Mouse (Mus musculus) CD8-positive naive resting alpha-beta T cell, adult 2 months (primary cell): ENCODE results near the gene Cebpb.
A peak's percentile ranks its signal among the peaks of the same experiment; 100 is the strongest.

Source experiments
- DNase-seq, 2 experiments: peaks; one replicate each; pipeline ENCODE4 v3.0.0; 2022; ENCODE audit warnings: low read depth in 2 of 2, low spot score in 2 of 2

Cebpb gene

DNA sequence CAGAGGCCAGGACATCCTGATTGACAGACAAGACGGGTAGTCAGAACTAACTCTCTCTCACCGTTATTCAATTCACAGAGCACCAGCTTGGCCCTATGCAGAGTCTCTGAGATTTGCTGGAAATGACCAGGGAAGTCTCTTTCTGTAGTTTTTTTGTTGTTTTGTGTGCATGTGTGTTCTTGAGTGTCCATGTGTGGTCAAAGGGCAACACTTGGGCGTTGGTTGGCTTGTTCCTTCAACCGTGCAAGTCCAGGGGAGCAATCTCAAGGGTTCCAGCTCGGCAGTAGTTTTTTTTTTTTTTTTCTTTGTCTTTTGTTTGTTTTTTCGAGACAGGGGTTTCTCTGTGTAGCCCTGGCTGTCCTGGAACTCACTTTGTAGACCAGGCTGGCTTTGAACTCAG lies 26.0 kb upstream of the Cebpb start:
- no peak for DNase-seq

DNA sequence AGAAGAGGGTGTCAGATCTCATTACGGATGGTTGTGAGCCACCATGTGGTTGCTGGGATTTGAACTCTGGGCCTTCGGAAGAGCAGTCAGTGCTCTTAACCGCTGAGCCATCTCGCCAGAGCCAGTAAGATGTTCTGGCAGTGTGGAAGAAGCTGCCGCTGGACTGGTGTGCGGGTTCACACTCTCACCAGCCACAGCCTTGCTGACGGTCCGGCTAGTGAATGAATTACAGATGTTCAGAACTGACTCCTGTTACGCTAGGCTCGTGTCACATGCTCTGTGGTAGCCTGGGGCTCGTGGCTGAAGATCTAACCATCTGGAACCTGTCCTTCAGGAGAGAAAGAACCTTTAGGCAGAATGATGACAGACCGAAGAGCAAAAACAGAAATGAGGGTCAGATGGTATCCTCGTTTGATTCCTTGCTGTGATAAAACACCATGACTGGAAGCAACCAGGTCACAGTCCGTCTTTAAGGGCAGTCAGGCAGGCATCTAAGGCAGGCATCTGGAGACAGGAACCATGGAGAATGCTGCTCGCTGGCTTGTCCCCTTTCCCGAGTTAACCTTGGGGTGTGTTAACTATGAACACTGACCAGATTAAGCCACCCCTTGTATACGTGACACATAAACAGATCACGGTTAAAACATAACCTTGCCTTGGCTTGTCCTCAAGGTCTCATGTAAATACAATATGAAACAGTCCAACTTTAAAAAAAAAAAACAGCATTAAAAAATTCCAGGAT lies 22.6 kb upstream of the Cebpb start:
- DNase-seq: no peak

DNA sequence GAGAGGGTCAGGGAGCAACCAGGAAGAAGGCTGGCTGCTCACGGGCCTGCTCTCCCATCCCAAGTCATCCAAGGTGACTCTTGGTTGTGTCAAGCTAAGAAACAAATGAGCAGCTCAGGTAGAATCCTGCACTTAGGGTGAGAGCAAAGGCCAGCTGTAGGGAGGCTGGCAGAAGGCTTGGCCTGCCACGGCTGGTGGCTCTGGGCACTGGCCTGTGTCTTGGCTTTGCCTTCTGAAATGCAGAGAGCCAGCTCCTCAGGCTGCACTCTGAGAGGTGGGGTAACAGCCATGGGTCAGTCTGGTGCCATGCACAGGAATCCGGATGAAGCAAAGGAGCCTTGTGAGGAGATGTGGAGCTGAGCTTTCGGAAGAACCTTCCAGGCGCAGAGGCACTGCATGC lies 20.3 kb upstream of the Cebpb start:
- DNase-seq: no peak

DNA sequence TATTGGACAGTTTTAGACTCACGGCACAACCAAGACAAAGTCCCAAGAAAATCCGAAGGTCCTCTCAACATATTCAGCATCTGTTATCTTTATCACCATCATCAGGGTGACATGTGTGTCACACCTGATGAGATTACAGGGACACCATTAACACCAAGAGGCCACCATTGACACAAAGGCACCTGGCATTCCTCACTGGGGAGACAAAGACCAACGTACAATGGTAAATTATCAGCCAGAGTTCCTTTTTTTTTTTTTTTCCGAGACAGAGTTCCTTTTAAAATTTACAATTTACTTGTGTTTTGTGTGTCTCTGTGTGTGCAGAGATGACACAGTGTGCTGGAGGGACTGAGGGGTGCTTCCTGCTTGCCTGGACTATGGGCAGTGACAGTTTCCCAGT lies 19.3 kb upstream of the Cebpb start:
- no peak for DNase-seq

DNA sequence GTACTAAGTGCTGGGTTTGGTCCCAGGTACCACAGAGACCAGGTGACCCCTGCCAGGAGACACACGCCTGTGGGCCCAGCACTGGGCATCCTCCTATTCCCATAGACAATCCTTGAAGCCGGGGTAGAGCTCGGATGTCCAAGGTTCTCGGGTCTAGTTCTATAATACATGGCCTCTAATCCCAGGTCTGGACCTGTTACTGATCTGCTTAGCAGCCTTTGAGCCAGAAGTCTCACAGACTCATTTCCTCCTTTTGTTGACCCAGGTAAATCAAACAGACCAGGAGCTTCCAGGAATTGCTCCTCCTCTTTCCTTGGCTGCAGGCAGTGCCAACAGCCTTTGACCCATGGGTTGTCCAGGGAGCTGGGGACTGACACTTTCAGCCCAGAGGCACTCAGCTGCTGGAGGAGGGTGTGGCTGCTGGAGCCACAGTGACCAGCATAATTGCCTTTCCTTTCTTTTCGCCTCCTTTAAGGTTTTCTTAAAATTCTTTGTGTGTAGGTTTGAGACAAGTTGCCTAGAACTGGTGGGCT lies 17.5 kb upstream of the Cebpb start:
- DNase-seq: no peak

DNA sequence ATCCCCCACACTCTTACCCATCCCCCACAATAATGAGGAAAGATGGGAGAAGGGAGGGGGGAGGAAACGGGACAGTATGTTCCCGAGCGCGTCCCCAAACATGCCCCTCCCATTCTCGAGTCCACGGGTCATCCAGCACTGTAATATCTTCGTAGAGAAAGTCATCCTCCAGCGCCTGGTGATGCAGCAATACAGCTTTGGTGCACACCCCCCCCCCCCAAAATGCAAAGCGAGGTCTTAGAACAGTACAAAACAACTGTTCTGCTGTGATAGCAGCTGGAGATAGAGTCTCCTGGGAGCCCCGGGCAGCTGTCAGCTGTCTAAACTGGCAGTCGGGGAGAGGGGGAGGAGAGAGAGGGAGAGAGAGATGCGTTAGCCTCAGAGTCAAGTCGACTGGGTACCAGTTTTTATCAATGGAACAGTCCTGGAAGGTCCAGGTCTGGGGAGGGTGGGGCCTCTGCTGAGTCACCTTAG lies 16.5 kb upstream of the Cebpb start:
- DNase-seq: no peak

DNA sequence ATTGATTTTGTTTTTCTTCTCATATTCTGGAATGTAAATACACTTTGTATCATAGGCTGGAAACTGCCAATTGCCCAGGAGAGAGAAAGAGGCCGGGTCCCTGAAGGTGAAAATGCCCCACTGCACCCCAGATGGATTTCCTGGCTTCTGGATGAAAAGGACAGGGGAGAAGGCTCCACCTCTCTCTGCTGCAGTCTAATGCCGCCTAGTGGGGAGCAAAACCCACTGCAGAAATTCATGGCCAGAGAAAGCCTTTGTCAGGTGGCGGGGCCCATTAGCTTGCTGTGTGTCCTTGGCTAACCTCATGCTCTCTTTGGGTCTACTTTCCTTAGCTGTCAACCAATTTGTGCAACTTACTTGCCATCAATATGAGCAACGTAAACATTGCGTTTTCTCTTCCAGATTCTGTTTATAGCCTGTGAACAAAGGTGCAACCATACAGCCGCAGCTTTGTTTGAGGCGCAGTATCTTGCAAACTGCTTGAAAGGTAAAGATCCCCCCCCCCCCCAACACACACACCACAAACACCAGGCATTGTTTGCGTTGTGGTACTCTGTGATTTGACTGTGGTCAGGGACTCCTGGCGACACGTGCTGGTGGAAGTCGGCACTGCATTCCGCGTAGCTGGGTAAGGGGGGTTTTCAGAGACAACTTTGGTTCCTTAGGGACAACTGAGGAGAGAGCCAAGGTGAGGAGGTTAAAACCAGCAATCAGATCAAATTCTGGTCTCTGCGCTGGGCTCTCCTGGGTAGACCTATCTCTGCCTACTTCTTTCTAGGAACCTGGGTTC lies 13.4 kb upstream of the Cebpb start:
- peak in 1 of 2 experiments; percentile 43 for DNase-seq

DNA sequence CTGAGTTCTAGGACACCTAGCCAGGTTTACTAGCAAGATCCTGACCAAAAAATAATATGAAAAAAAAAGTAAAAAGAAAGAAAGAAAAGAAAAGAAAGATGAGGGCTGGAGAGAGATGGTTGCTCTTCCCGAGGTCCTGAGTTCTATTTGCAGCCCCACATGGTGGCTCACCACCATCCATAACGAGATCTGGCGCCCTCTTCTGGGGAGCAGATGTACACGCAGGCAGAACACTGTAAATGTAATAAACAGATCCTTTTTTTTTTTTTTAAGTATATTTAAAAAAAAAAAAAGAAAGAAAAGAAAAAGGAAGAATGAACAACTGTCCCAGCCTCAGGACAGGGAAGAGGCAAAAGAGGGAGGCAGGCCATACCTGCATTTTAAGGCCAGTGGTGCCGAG lies 10.1 kb upstream of the Cebpb start:
- DNase-seq: peak in 1 of 2 experiments; percentile 30

DNA sequence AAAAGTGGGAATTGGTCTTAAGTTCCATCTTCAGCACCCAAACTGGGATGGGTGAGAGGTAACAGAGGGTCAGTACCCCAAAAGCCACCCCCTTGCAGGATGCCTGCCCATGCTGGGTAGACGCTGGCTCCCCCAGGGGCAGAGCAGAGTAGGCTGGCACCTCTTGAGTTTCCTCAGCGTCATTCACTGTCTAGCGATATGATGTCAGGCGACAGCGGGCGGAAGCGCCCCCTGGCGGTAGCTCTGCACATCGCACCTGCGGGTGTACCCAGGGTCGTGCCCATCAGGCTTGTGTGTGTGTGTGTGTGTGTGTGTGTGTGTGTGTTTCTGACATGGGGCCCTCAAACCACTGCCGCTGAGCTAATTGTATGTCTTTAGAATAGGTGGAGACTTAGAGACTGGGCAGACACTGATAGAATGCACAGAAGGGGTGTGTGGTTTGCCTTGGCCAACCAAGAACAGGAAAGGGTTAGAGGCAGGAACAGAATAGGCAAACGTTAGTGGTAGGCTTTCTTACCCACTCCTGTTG lies 8.7 kb upstream of the Cebpb start:
- DNase-seq: peak; percentile 95 to 96

DNA sequence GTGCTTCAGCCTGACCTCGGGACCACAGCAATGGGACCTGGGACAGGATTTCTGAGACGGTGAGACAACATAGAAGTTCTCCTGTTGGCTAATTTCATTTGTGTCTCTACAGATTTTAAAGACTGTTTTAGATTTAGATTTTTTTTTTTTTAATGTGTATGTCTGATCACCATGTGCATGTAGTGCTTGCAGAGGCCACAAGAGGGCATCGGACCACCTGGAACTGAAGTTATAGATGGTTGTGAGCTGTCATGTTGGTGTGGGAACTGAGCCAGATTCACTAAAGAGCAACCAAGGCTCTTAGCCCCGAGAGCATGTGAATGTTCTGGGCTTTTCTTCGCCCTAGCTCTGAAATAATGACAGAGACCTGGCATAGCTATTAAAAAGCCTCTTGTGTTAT lies 8.1 kb upstream of the Cebpb start:
- peak; percentile 62 to 79 for DNase-seq

DNA sequence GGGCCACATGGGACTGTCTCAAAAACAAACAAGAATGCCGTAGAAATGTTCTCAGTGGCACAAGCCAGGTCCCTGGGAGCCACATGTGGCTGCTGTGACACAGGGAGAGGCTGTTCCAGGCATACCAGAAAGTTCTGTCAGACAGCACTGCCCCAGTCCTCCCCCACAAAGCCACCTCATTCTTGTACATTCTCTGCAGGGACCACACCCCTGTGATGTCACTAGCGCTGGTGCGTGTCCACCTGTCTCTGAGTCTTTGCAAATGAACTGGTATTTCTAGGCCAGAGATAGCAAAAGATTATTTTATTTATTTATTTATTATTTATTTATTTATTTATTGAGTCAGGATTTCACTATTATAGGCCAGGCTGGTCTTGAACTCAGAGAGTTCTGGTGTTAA lies 5.0 kb upstream of the Cebpb start:
- no peak for DNase-seq

DNA sequence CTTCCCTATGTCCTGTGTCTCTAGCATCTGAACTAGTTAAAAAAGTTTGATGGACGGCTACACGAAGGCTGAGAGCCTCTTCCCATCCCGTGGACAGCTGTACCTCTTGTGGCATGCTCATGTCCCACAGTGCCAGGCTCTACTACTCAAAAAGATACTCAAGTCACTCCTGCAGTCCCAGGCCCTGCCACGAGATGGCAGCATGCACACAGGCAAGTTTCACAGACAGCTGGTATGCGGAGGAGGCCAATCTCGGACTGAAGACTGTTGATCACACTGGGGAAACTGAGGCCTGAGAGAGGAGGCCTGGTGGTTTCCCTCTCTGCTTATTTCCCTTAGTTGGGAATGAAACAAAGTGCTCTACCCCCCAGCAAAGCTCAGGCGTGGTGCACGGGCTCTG lies 3.6 kb upstream of the Cebpb start:
- peak; percentile 94 to 97 for DNase-seq

DNA sequence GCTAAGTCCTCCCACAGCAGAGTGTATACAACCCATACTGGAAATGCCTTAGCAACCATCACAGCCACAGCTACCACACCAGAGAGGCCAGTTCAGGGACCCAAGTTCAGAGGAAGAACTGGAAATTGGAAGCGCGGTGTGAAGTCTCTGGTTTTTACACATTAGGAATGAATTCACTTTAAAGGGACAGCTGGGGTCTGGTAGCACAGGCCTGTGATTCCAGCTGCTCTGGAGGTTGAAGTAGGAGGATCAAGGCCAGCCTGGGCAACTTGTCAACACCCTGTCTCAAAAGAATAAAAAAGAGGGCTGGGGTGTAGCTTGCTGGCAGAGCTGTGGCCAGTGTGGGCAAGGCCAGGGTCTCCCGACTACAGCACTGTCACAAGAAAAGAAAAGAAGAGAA lies 2.9 kb upstream of the Cebpb start:
- no peak for DNase-seq

DNA sequence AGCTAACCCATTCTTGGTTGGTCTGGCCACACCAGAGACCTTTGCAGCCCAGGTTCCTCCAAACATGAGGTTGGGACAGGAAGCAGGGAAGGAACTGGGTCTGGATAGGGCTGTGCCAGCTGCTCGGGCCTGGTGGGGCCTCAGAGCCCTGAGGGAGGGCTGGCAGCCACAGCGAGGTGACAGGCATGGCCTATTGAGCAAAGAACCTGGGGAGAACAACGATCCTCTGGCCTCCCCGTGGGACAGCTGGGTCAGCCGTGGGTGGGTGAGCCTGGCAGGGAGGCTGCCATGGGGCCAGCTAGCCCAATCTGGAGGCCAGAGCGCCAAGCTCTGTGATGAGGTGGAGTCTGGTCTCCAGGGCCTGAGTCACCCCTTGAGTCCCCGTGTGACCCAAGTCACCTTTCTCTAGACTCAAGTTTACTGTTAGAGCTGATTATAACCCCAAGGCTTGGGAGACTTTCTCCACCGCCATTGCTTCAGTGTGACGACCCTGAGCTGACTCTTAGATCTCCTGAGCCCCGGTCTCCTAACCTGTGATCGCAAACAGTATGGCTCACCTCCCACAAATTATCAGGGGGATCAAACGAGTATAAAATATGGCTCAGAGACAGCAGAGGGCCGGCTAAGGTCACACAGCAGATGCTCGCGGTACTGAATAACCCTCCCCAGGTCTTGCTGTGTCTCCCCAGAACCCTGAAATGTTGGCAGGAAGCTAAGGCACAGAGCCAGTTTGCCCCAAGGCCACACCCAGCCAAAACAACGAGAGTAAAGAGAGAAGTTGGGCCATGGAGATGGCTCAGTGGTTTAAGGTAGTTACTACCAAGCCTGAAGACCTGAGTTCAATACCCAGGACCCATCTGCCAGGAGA lies 2.1 kb upstream of the Cebpb start:
- DNase-seq: no peak

DNA sequence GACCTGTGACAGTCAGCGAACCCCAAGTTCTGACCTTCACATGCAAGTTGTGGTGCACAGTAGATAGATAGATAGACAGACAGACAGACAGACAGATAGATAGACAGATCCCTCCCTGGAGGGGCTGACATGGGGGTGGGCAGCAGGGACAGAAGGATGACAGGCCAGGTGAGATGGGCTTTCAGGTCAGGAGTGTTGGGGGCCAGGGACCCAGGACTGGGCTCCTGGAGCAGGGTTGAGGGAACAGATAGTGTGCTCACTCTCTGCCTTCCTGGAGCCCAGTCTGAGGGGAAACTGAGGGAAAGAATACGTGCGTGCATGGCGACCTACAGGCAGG lies 1.5 kb upstream of the Cebpb start:
- DNase-seq: no peak

DNA sequence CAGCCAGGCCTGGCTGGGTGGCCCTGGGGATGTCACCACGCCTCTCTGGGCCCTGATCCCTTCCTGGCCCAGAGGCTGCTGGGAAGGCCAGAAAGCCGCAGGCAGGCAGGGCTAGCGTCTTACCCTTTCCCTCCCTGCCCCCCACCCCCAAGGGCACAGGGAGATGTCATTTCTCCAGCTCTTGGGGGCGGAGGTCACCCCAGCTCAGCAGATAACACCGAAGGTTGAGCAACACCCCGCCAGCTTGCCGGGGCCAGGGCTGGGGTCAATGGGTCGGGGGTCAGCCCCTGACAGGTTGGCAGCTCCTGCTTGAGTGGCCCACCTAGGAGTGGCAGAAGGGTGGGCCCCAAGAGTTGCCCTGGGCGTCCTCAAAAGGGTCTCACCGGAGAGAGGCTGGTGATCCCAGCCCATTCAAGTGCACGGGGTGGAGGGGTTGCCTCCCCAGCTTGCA lies 1.0 kb upstream of the Cebpb start:
- DNase-seq: no peak

DNA sequence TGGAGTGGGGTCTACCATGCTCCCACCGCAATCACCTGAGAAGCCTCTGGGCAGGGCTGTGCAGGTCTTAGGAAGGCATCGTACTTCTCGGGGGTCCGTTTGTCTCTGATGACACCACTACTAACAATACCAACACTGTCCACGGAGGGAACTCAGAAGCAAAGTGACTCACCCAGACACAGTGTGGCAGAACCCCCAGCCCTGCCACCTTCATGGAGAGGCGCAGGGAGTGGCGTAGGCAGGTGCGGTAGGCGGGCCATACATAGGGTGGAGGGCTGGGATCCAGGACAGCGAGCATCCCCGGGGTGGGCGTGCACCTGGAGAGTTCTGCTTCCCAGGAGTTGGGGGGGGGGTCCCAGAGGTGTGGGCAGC lies 603 bp upstream of the Cebpb start:
- no peak for DNase-seq

DNA sequence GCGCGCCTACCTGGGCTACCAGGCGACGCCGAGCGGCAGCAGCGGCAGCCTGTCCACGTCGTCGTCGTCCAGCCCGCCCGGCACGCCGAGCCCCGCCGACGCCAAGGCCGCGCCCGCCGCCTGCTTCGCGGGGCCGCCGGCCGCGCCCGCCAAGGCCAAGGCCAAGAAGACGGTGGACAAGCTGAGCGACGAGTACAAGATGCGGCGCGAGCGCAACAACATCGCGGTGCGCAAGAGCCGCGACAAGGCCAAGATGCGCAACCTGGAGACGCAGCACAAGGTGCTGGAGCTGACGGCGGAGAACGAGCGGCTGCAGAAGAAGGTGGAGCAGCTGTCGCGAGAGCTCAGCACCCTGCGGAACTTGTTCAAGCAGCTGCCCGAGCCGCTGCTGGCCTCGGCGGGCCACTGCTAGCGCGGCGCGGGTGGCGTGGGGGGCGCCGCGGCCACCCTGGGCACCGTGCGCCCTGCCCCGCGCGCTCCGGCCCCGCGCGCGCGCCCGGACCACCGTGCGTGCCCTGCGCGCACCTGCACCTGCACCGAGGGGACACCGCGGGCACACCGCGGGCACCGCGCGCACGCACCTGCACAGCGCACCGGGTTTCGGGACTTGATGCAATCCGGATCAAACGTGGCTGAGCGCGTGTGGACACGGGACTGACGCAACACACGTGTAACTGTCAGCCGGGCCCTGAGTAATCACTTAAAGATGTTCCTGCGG lies 945 bp downstream of the Cebpb start, which contains the start of gene Tmem189:
Gene Tmem189 (minus strand): TSS at position 322 of the 718 bp plus-strand sequence.
- DNase-seq: peak; percentile 49 to 65

DNA sequence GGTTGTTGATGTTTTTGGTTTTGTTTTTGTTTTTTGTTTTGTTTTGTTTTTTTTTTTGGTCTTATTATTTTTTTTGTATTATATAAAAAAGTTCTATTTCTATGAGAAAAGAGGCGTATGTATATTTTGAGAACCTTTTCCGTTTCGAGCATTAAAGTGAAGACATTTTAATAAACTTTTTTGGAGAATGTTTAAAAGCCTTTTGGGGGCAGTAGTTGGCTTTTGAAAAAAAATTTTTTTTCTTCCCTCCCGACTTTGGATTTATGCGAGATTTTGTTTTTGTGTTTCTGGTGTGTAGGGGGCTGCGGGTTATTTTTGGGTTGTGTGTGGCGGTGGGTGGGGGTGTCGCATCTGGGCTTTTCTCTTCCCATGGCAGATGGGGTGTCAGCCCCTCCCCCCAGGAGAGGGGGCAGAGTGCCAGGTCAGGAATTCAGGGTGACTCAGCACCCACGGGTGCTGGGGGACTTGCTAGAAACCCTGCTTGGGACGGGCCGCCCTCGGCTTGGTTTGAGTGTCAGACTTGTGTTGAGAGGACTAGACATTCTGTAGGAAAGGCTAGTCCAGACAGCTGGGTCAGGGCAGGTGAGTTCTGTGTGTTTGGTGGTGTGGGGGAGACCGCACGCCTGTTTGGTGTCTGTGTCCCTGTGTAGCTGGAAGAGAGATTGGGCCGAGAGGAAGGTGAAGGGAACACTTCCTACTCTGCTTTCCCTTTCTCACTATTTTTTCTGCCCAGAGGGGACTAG lies 1.7 kb downstream of the Cebpb start:
- no peak for DNase-seq

DNA sequence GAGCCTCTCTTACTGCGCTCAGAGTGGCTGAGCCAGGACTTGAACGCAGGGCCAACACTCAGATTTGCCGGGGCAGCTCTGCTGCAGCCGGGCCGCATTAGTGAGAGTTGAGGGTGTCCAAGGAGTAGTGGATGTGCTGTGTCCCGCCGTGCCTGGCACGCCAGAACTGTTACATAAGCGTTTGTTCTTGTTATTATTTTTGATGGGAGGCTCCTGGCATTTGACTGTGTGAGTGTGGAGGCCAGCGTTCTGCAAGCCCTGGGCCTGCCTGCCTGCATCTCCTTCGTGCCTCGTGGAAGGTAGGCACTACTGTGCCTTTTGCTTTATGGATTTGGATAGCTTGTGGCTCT lies 2.2 kb downstream of the Cebpb start:
- no peak for DNase-seq
